ENCODE assay signal across 26 mouse cellular contexts in genomic region chr10:41448216-41448615, GRCm38 (mm10). TPM values are rescaled to one million over a fixed set of nuclear protein-coding genes. Genes with fewer than 3 reads are reported as not detected.
A peak's percentile ranks its signal among the peaks of the same experiment; 100 is the strongest.
DNase-seq lines count a peak whose midpoint lies in the region; ATAC-seq and TF ChIP-seq lines count a peak whose summit lies in the region.
"Had no signal": no experiment of that assay in that cellular context is flagged by ENCODE, and none has a peak within 500 bp of the region (broad histone marks: within the 10 kb centered on the region; RNA-seq: fewer than 3 reads in every experiment).

No protein-coding gene starts in this region.

- no peak for TF ChIP-seq EP300 in MEL (IDR thresholded peaks at IDR 0.05; ENCODE audit: low read depth in 1 of 2, low read length in 2 of 2)

- ATAC-seq in liver, embryonic 12.5 days, result no peak
- no peak for ATAC-seq in liver, embryonic 11.5 days (replicated peaks; ENCODE audit: low FRiP score)
- ATAC-seq in granulocyte monocyte progenitor cell, adult 5-6 weeks (replicated peaks; ENCODE audit: poor library complexity, severe bottlenecking), result no peak
- ATAC-seq: activated CD4-positive, CD25-positive, alpha-beta regulatory T cell, adult 4 months; forebrain, embryonic 14.5 days; forebrain, embryonic 16.5 days; Patski had no signal

- DNase-seq in liver, embryonic 11.5 days (ENCODE audit: low spot score), result no peak
- peak; percentile 30 for DNase-seq in MEL (ENCODE audit: low read depth, low spot score)
- peak; percentile 20 for DNase-seq in c-Kit-positive CD71-positive TER-119-positive erythroid progenitor cells, embryonic 14.5 days (ENCODE audit: low spot score)
- DNase-seq in left cerebral cortex, adult 8-10 months (ENCODE audit: low spot score in 2 of 2), result no peak
- DNase-seq: adrenal gland, adult 8-10 months; adrenal gland, postnatal 14 days; adrenal gland, postnatal 36 days; cerebellum, adult 11 months; cerebellum, adult 18-20 months; cerebellum, adult 8-10 months; cerebellum, adult 9-11 months; cerebellum, postnatal 14 days; cerebellum, postnatal 36 days; embryo, embryonic 11 days had no signal

- TF ChIP-seq CTCF in MEL (IDR thresholded peaks at IDR 0.05 in 2 of 3, conservative IDR thresholded peaks at IDR 0.05 in 1 of 3; ENCODE audit: control insufficient read depth in 1 of 3, insufficient read depth in 1 of 3, low read depth in 2 of 3, low read length in 3 of 3, poor library complexity in 1 of 3, severe bottlenecking in 1 of 3), result no peak

- no peak overlapping the region for H3K27ac ChIP-seq in liver, embryonic 12.5 days
- no peak overlapping the region for H3K27ac ChIP-seq in liver, embryonic 11.5 days (ENCODE audit: low read depth, low read length)
- H3K27ac ChIP-seq in MEL (ENCODE audit: control insufficient read depth, low read depth, low read length), result no peak overlapping the region
- H3K27ac ChIP-seq: embryonic facial prominence, embryonic 13.5 days; embryonic facial prominence, embryonic 15.5 days; forebrain, embryonic 10.5 days; forebrain, embryonic 12.5 days had no signal

- 7% methylated on average over 1 of the region's 1 CpGs for WGBS in liver, embryonic 12.5 days (ENCODE audit: insufficient replicate concordance)
- 50% methylated on average over 1 of the region's 1 CpGs for WGBS in liver, embryonic 11.5 days

- TF ChIP-seq RAD21 in MEL (IDR thresholded peaks at IDR 0.05; ENCODE audit: low read depth, low read length), result no peak

- H3K9me3 ChIP-seq in liver, embryonic 12.5 days (replicated peaks), result no peaks in the 10 kb centered on the region
- no peaks in the 10 kb centered on the region for H3K9me3 ChIP-seq in liver, embryonic 11.5 days (ENCODE audit: control insufficient read depth, low read length)
- H3K9me3 ChIP-seq in MEL (replicated peaks; ENCODE audit: insufficient read depth, low read length), result no peaks in the 10 kb centered on the region
- H3K9me3 ChIP-seq: embryonic facial prominence, embryonic 13.5 days; embryonic facial prominence, embryonic 15.5 days; forebrain, embryonic 10.5 days; forebrain, embryonic 12.5 days had no signal

- H3K4me2 ChIP-seq in liver, embryonic 12.5 days, result peak overlapping the region; percentile 2; the same call in 1 of the 2 replicates
- H3K4me2 ChIP-seq in liver, embryonic 11.5 days, result no peak overlapping the region
- H3K4me2 ChIP-seq: embryonic facial prominence, embryonic 13.5 days; embryonic facial prominence, embryonic 15.5 days; forebrain, embryonic 12.5 days had no signal

- peaks cover 41% of the 10 kb centered on the region for H3K4me1 ChIP-seq in liver, embryonic 12.5 days
- peaks cover 19% of the 10 kb centered on the region for H3K4me1 ChIP-seq in liver, embryonic 11.5 days (replicated peaks; ENCODE audit: control insufficient read depth, insufficient read depth, low read length)
- H3K4me1 ChIP-seq in MEL (ENCODE audit: control insufficient read depth in 1 of 2, insufficient read depth in 2 of 2, low read length in 2 of 2), result peaks cover 4 to 21% of the 10 kb centered on the region in 2 experiments

- no peaks in the 10 kb centered on the region for H3K27me3 ChIP-seq in liver, embryonic 12.5 days (replicated peaks)
- no peaks in the 10 kb centered on the region for H3K27me3 ChIP-seq in liver, embryonic 11.5 days (replicated peaks; ENCODE audit: control insufficient read depth, insufficient read depth, low read length)
- no peaks in the 10 kb centered on the region for H3K27me3 ChIP-seq in MEL (ENCODE audit: control insufficient read depth in 1 of 2, insufficient read depth in 2 of 2, low read length in 2 of 2)
- H3K27me3 ChIP-seq: embryonic facial prominence, embryonic 13.5 days; embryonic facial prominence, embryonic 15.5 days; forebrain, embryonic 12.5 days had no signal

- peaks cover 17% of the 10 kb centered on the region for H3K36me3 ChIP-seq in liver, embryonic 12.5 days
- H3K36me3 ChIP-seq in liver, embryonic 11.5 days (ENCODE audit: control insufficient read depth, insufficient read depth, low read length), result peaks cover 10% of the 10 kb centered on the region; the same call in 1 of the 2 replicates
- peaks cover 0 to 12% of the 10 kb centered on the region in 2 experiments; a peak in 2 of 4 replicates for H3K36me3 ChIP-seq in MEL (ENCODE audit: control insufficient read depth in 1 of 2, insufficient read depth in 2 of 2, low read length in 2 of 2)

- H3K4me3 ChIP-seq in liver, embryonic 12.5 days, result no peak overlapping the region
- no peak overlapping the region for H3K4me3 ChIP-seq in liver, embryonic 11.5 days (ENCODE audit: low read depth, low read length)
- H3K4me3 ChIP-seq in MEL (ENCODE audit: control insufficient read depth in 1 of 2, insufficient read depth in 1 of 2, low read depth in 2 of 2, low read length in 2 of 2), result no peak overlapping the region
- H3K4me3 ChIP-seq: embryonic facial prominence, embryonic 13.5 days; embryonic facial prominence, embryonic 15.5 days; erythroblast, embryonic 14.5 days; forebrain, embryonic 10.5 days; forebrain, embryonic 12.5 days had no signal

- H3K79me2 ChIP-seq in MEL (ENCODE audit: control insufficient read depth, insufficient read depth, low read length, poor library complexity), result peaks cover 17% of the 10 kb centered on the region

- no peak overlapping the region for H3K9ac ChIP-seq in liver, embryonic 12.5 days
- H3K9ac ChIP-seq in liver, embryonic 11.5 days (ENCODE audit: low read depth, low read length), result no peak overlapping the region
- H3K9ac ChIP-seq in MEL (ENCODE audit: control insufficient read depth, low read depth, low read length, poor library complexity, severe bottlenecking), result no peak overlapping the region
- H3K9ac ChIP-seq: embryonic facial prominence, embryonic 13.5 days; embryonic facial prominence, embryonic 15.5 days; forebrain, embryonic 12.5 days had no signal

- no peak for TF ChIP-seq POLR2A in MEL (IDR thresholded peaks at IDR 0.05; ENCODE audit: control insufficient read depth in 1 of 2, insufficient read depth in 1 of 2, low read depth in 1 of 2, low read length in 2 of 2, poor library complexity in 1 of 2)

TF ChIP-seq in MEL, 35 proteins besides CTCF, POLR2A, EP300 and RAD21:
- no peak for TF ChIP-seq CHD2 (IDR thresholded peaks at IDR 0.05; ENCODE audit: low read length)
- no peak for TF ChIP-seq NRF1 (IDR thresholded peaks at IDR 0.05; ENCODE audit: insufficient read depth, low read depth, low read length, poor library complexity, severe bottlenecking)
- no peak for TF ChIP-seq SIN3A (IDR thresholded peaks at IDR 0.05; ENCODE audit: low read length)
- TF ChIP-seq GATA1 (IDR thresholded peaks at IDR 0.05; ENCODE audit: low read depth, low read length), result peak; percentile 56
- TF ChIP-seq MAX (IDR thresholded peaks at IDR 0.05; ENCODE audit: low read length), result no peak
- TF ChIP-seq TAL1 (IDR thresholded peaks at IDR 0.05; ENCODE audit: low read length), result peak; percentile 54
- no peak for TF ChIP-seq ZC3H11A (IDR thresholded peaks at IDR 0.05; ENCODE audit: low read depth, low read length)

RNA-seq across cellular contexts. Expression of gene Zbtb24, which starts 2.0 kb away (rescaled TPM):
- polyA plus RNA-seq in liver, embryonic 12.5 days (2016; fragmentation: Nextera tagmentation; extraction: Ambion mirVana), result 7.3 and 8.5 TPM in 2 replicates
- 10.8 and 11.5 TPM in 2 replicates for polyA plus RNA-seq in liver, embryonic 11.5 days (2014; fragmentation: Nextera tagmentation; extraction: Ambion mirVana)
- 7.6 and 8.4 TPM in 2 replicates for total RNA-seq in MEL (2012; rRNA removed)
- 10 to 100 TPM in 1 of 2 experiments, not detected in 1; 11.0 TPM for polyA plus RNA-seq in MEL (2012; ENCODE audit: insufficient read depth in 1 of 2, insufficient read length in 2 of 2, low read depth in 1 of 2, low replicate concordance in 2 of 2, missing spikeins in 1 of 2)
- 10 to 100 TPM; 18.1 to 22.1 (median 20.1) TPM for total RNA-seq in left cerebral cortex, adult 8-10 months (2022)
- 11.4 and 14.1 TPM in 2 replicates for total RNA-seq in granulocyte monocyte progenitor cell, adult 5-6 weeks (2014; fragmentation: Nextera tagmentation)
- 17.2 and 18.1 TPM in 2 replicates for total RNA-seq in granulocyte monocyte progenitor cell, adult 5-6 weeks (2017)

RNA-seq across cellular contexts. Expression of gene Mical1, which starts 27.9 kb away (rescaled TPM):
- 10.6 TPM in 2 replicates for polyA plus RNA-seq in liver, embryonic 12.5 days (2016; fragmentation: Nextera tagmentation; extraction: Ambion mirVana)
- polyA plus RNA-seq in liver, embryonic 11.5 days (2014; fragmentation: Nextera tagmentation; extraction: Ambion mirVana), result 19.3 and 19.8 TPM in 2 replicates
- total RNA-seq in MEL (2012; rRNA removed), result 1.3 and 4.3 TPM in 2 replicates
- polyA plus RNA-seq in MEL (2012; ENCODE audit: insufficient read depth in 1 of 2, insufficient read length in 2 of 2, low read depth in 1 of 2, low replicate concordance in 2 of 2, missing spikeins in 1 of 2), result 10 to 100 TPM in 1 of 2 experiments, not detected in 1; 15.7 TPM
- 10 to 100 TPM; 18.1 to 23.4 (median 21.1) TPM for total RNA-seq in left cerebral cortex, adult 8-10 months (2022)
- total RNA-seq in granulocyte monocyte progenitor cell, adult 5-6 weeks (2014; fragmentation: Nextera tagmentation), result 74.8 and 105 TPM in 2 replicates
- total RNA-seq in granulocyte monocyte progenitor cell, adult 5-6 weeks (2017), result 32.2 and 49.3 TPM in 2 replicates

RNA-seq across cellular contexts. Expression of gene Smpd2, which starts 42.0 kb away (rescaled TPM):
- 12.2 and 13.4 TPM in 2 replicates for polyA plus RNA-seq in liver, embryonic 12.5 days (2016; fragmentation: Nextera tagmentation; extraction: Ambion mirVana)
- 21.8 and 25.3 TPM in 2 replicates for polyA plus RNA-seq in liver, embryonic 11.5 days (2014; fragmentation: Nextera tagmentation; extraction: Ambion mirVana)
- total RNA-seq in MEL (2012; rRNA removed), result 0.04 and 0.07 TPM in 2 replicates
- under 1 TPM in 1 of 2 experiments, not detected in 1; 0.42 TPM for polyA plus RNA-seq in MEL (2012; ENCODE audit: insufficient read depth in 1 of 2, insufficient read length in 2 of 2, low read depth in 1 of 2, low replicate concordance in 2 of 2, missing spikeins in 1 of 2)
- total RNA-seq in left cerebral cortex, adult 8-10 months (2022), result 10 to 100 TPM; 12.8 to 19.8 (median 15.3) TPM
- total RNA-seq in granulocyte monocyte progenitor cell, adult 5-6 weeks (2014; fragmentation: Nextera tagmentation), result 23.0 and 24.4 TPM in 2 replicates
- total RNA-seq in granulocyte monocyte progenitor cell, adult 5-6 weeks (2017), result 10.1 and 13.0 TPM in 2 replicates

RNA-seq across cellular contexts. Expression of gene Ppil6, which starts 42.0 kb away (rescaled TPM):
- polyA plus RNA-seq in liver, embryonic 12.5 days (2016; fragmentation: Nextera tagmentation; extraction: Ambion mirVana), result 0.12 TPM in 1 of 2 replicates, not detected in the other
- polyA plus RNA-seq in liver, embryonic 11.5 days (2014; fragmentation: Nextera tagmentation; extraction: Ambion mirVana), result 0.25 TPM in 1 of 2 replicates, not detected in the other
- total RNA-seq in MEL (2012; rRNA removed), result not detected in 2 replicates
- polyA plus RNA-seq in MEL (2012; ENCODE audit: insufficient read depth in 1 of 2, insufficient read length in 2 of 2, low read depth in 1 of 2, low replicate concordance in 2 of 2, missing spikeins in 1 of 2), result not detected
- 1 to 10 TPM; 5.4 to 8.0 (median 6.6) TPM for total RNA-seq in left cerebral cortex, adult 8-10 months (2022)
- total RNA-seq in granulocyte monocyte progenitor cell, adult 5-6 weeks (2014; fragmentation: Nextera tagmentation), result not detected in 2 replicates
- total RNA-seq in granulocyte monocyte progenitor cell, adult 5-6 weeks (2017), result not detected in 2 replicates
- total RNA-seq: ES-E14 had no signal
- polyA plus RNA-seq: erythroblast, embryonic 14.5 days had no signal

Comparison
In these comparisons a context has a peak if more than half of its experiments do, and no peak if none do; other contexts are left out.
1. DNase-seq: peak in MEL (single experiment) and c-Kit-positive CD71-positive TER-119-positive erythroid progenitor cells, embryonic 14.5 days (single experiment); none in liver, embryonic 11.5 days (single experiment) and left cerebral cortex, adult 8-10 months (0 of 2).
2. RNA of gene Smpd2, which starts 42.0 kb away (total RNA-seq): 10.1 to 24.4 TPM in granulocyte monocyte progenitor cell, adult 5-6 weeks and 12.8 to 19.8 TPM in left cerebral cortex, adult 8-10 months; 0.04 to 0.07 TPM in MEL; every median in the first group is over 10 times any median in the second.